Mouse (Mus musculus): ENCODE results near the gene Impdh1.
"Not testable (repeated sequence)": the region's sequence is repeated elsewhere in the genome, so short reads cannot be mapped to it uniquely, and the experiment has no call there.

Impdh1 gene

DNA sequence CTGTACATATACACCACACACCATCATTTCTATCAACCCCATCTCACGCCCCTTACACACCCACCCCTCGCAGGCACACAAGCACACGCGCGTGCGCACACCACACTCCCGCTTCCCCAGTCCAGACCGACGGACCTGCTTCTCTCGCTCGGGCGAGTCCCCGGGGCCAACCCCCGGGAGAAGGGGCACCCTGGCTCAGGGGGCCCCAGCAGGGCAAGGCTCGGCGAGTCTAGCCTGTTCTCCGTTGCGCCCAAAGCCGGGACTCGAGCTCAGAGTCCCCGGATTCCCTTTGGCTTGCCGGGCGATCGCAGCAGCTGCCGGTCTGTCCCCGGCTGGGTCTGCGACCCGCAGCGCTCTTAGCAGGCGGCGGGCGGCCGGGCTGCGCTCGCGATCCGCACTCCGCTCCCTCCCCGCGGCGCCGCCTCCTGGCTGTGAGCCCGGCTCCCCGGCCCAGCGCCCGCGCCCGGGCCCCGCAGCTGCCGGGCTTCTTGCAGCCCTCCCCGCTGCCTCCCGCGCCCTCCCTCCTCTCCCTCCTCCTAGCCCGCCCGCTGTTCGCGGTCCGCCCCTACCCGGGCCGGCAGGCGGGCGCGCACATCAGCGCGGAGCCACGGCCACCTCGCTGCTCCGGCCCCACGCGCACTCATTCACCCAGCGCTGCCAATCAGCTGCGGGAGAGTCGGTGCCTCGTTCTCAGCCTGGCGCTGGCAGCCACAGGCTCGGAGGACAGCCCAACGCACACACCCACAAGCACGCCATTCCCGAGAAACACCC lies 37.1 kb downstream of the Impdh1 start, which contains the start of gene Prrt4:
TSS of gene Prrt4 (minus strand) at position 697 of the 771 bp plus-strand sequence.
- peak; percentile 72 to 77 for DNase-seq

- DNase-seq: no peak
Observed at GRCm38 (mm10) chr6:29177901-29178879, 38.0 kb downstream of the Impdh1 start.

- no peak for DNase-seq
Observed at GRCm38 (mm10) chr6:29175113-29175512, 41.1 kb downstream of the Impdh1 start.

- no peak for DNase-seq
Observed at GRCm38 (mm10) chr6:29174368-29174767, 41.8 kb downstream of the Impdh1 start.

GRCm38 (mm10) chr6:29170952-29171388 lies 45.2 kb downstream of the Impdh1 start:
- DNase-seq: peak; percentile 88 to 92

DNA sequence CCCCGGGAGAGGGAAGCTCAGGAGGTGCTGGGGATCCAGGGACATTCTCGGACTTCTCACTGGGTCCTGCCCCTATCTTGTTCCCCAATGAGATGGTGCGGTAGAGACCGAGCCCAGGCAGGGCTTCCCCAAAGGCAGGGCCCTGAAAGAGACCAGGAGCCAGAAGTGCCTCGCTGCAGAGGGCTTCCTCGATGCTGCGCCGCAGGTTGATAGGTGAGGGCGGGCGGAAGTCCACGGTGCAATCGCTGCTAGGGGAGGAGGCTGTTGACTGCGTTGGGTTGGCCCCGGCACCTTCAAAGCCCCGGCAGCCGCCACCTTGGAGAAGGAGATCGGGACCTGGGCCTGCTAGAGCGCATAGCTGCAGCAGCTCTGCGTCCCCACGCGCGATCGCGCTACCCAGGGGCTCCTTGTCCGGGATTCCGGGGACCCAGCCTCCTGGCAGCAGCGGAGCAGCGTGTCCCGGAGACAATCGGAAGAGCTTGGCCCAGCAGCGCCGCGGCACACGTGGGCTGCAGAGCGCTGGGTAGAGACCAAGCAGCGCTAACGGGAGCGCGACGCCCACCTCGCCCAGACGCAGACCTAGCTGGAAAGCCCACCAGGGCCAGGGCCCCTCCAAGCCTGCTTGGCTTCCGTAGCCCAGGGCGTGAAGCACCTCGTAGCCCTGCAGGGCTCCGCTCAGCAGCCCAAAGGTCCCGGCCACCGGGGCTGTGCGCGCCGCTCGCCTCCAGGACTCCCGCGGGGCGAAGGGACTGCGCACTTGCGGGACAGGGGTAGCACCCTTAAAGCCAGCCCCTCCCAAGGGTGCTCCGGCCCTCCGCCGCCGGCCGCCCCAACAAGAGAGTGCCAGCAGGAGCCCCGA lies 45.9 kb downstream of the Impdh1 start:
- peak; percentile 42 to 56 for DNase-seq

DNA sequence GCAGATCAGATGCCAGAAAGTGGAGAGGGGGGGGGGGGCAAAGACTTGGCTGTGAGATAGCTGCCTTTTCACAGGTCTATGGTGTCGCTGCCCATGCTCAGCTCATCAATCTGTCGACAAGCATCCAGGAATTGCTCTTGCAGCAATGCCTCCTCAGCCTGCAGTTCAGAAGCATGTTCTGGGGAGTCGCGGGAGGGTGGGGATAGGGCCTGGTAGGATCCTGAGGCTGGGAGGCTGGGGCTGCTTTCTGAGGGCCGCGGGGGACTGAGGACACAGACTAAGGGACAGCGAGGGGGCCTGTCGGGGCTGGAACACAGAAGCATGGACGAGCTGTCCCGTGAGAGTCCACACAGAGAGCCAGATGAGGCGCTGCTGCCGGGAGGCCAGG lies 46.5 kb downstream of the Impdh1 start:
- peak; percentile 18 to 33 for DNase-seq

DNA sequence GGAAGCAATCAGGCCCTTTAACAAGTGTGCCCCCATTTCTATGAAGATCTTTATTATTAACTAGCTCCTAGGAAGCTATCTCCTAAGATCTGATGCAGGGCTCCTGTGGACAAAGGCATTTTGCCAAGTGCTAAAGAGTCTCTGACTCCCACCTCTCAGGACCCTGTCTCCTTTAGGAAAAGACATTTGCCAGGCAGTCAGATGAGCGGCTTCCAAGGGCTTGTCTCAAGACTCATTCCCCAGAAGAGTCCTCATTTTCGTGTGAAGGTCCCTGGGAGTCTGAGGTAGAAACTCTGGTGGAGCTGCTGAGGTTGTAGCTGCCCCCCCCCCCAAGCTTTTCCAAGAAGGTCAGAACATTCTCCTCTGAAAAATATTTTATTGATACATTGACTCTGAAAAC lies 47.3 kb downstream of the Impdh1 start:
- DNase-seq: no peak

DNA sequence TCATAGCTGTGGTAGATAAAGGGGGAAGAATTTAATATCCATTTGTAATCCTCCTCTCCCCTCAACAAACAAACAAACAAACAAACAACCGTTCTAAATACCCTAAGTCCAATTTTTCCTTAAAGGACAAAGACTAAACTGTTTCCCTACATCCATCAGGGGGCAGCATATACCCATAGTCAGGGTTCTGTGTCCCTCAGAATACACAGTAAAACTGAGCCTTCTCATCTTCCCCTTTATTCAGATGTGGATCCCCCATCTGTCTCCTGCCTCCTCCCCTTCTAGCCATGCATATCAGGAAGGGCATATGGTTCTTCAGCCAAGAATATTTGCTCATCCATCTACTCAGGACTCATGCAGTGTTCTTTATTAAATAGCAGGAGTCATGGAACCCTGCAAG lies 50.0 kb downstream of the Impdh1 start:
- peak; percentile 17 to 43 for DNase-seq

- peak; percentile 85 to 91 for DNase-seq
Observed at GRCm38 (mm10) chr6:29164314-29165244, 51.6 kb downstream of the Impdh1 start, which contains the start of gene Rbm28. TSS of gene Rbm28 (minus strand) at chr6:29165006.

DNA sequence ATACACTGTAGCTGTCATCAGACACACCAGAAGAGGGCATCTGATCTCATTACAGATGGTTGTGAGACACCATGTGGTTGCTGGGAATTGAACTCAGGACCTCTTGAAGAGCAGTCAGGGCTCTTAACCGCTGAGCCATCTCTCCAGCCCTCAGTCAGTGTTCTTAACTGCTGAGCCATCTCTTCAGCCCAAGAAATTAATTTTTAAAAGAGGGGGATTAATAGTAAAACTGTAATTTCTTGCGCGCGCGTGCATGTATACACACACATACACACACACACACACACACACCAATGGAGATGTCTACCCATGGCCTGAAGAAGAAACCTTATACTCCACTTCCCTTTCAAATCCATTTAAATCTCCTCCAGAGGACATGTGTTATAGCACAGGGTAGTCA lies 54.9 kb downstream of the Impdh1 start:
- not testable (repeated sequence) for DNase-seq

GRCm38 (mm10) chr6:29160786-29161185 lies 55.4 kb downstream of the Impdh1 start:
- no peak for DNase-seq

DNA sequence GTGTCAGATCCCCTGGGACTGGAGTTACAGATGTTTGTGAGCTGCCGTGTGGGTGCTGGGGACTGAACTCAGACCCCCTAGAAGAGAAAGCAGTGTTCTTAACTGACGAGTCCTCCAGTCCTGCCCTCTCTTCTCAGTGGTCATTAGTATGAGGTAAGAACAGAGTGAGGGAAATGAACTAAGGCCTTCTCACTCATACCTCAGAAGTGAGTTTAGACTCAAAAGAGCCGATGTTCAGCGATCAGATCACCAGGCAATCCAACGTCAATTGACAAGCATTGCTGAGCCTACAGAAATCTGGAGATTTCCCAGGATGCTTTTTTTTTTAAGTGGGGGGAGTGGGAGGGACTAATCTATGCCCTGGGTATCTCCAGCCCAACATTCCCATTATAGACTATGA lies 59.8 kb downstream of the Impdh1 start:
- no peak for DNase-seq
